Mouse (Mus musculus): ENCODE data around the gene Gata2. TPM values are rescaled to one million over a fixed set of nuclear protein-coding genes. Genes with fewer than 3 reads are reported as not detected.

The Gata2 gene
- polyA plus RNA-seq, 1 experiment = 13.1 TPM

- 92% methylated on average over 3 of the region's 3 CpGs for WGBS
- TF ChIP-seq POLR2A (IDR thresholded peaks at IDR 0.05; ENCODE audit: low read depth, low read length) = no peak
- TF ChIP-seq CTCF (IDR thresholded peaks at IDR 0.05; ENCODE audit: extremely low read depth, insufficient read depth, insufficient read length, insufficient replicate concordance) = no peak
- DNase-seq (ENCODE audit: low read depth in 1 of 2, low spot score in 2 of 2) = no peak
These were observed 14.6 kb downstream of the Gata2 start for GRCm38 (mm10) chr6:88208321-88208720.

GRCm38 (mm10) chr6:88209453-88209852 lies 15.8 kb downstream of the Gata2 start:
- H3K4me3 ChIP-seq (ENCODE audit: extremely low read depth, insufficient read depth, insufficient read length) = no peak overlapping the region
- WGBS = 78% methylated on average over 5 of the region's 5 CpGs
- DNase-seq (ENCODE audit: low read depth in 1 of 2, low spot score in 2 of 2) = no peak
- H3K4me1 ChIP-seq (ENCODE audit: control insufficient read depth, insufficient read depth, insufficient read length) = no peaks in the 10 kb centered on the region
- H3K27ac ChIP-seq (ENCODE audit: insufficient read depth, low read length) = no peak overlapping the region
- no peaks in the 10 kb centered on the region for H3K27me3 ChIP-seq (ENCODE audit: control insufficient read depth, insufficient read depth, low read length)
- TF ChIP-seq CTCF (IDR thresholded peaks at IDR 0.05; ENCODE audit: extremely low read depth, insufficient read depth, insufficient read length, insufficient replicate concordance) (no peak), POLR2A (IDR thresholded peaks at IDR 0.05; ENCODE audit: low read depth, low read length) (no peak)
- H3K36me3 ChIP-seq (ENCODE audit: control insufficient read depth, insufficient read depth, low read length) = no peaks in the 10 kb centered on the region

More at GRCm38 (mm10) chr6:88208321-88208720, 14.6 kb downstream of the Gata2 start:
- Histone ChIP-seq H3K4me3 (ENCODE audit: extremely low read depth, insufficient read depth, insufficient read length) (no peak overlapping the region), H3K27me3 (ENCODE audit: control insufficient read depth, insufficient read depth, low read length) (peaks cover 2% of the 10 kb centered on the region; the same call in 1 of the 2 replicates), H3K27ac (ENCODE audit: insufficient read depth, low read length) (no peak overlapping the region), H3K36me3 (ENCODE audit: control insufficient read depth, insufficient read depth, low read length) (no peaks in the 10 kb centered on the region), H3K4me1 (ENCODE audit: control insufficient read depth, insufficient read depth, insufficient read length) (no peaks in the 10 kb centered on the region)

GRCm38 (mm10) chr6:88210182-88210581 lies 16.5 kb downstream of the Gata2 start:
- WGBS = 91% methylated on average over 3 of the region's 3 CpGs
- Histone ChIP-seq H3K36me3 (ENCODE audit: control insufficient read depth, insufficient read depth, low read length) (no peaks in the 10 kb centered on the region), H3K4me1 (ENCODE audit: control insufficient read depth, insufficient read depth, insufficient read length) (no peaks in the 10 kb centered on the region), H3K27me3 (ENCODE audit: control insufficient read depth, insufficient read depth, low read length) (no peaks in the 10 kb centered on the region), H3K27ac (ENCODE audit: insufficient read depth, low read length) (no peak overlapping the region), H3K4me3 (ENCODE audit: extremely low read depth, insufficient read depth, insufficient read length) (no peak overlapping the region)
- DNase-seq (ENCODE audit: low read depth in 1 of 2, low spot score in 2 of 2) = no peak
- TF ChIP-seq CTCF (IDR thresholded peaks at IDR 0.05; ENCODE audit: extremely low read depth, insufficient read depth, insufficient read length, insufficient replicate concordance) (no peak), POLR2A (IDR thresholded peaks at IDR 0.05; ENCODE audit: low read depth, low read length) (no peak)

GRCm38 (mm10) chr6:88215797-88216196 lies 22.1 kb downstream of the Gata2 start:
- 78% methylated on average over 6 of the region's 6 CpGs for whole genome bisulfite sequencing
- Histone ChIP-seq H3K36me3 (ENCODE audit: control insufficient read depth, insufficient read depth, low read length) (no peaks in the 10 kb centered on the region), H3K4me1 (ENCODE audit: control insufficient read depth, insufficient read depth, insufficient read length) (no peaks in the 10 kb centered on the region), H3K4me3 (ENCODE audit: extremely low read depth, insufficient read depth, insufficient read length) (no peak overlapping the region), H3K27ac (ENCODE audit: insufficient read depth, low read length) (no peak overlapping the region), H3K27me3 (ENCODE audit: control insufficient read depth, insufficient read depth, low read length) (no peaks in the 10 kb centered on the region)
- no peak for TF ChIP-seq CTCF (IDR thresholded peaks at IDR 0.05; ENCODE audit: extremely low read depth, insufficient read depth, insufficient read length, insufficient replicate concordance)
- TF ChIP-seq POLR2A (IDR thresholded peaks at IDR 0.05; ENCODE audit: low read depth, low read length) = no peak
- DNase-seq (ENCODE audit: low read depth in 1 of 2, low spot score in 2 of 2) = no peak

- Histone ChIP-seq H3K36me3 (ENCODE audit: control insufficient read depth, insufficient read depth, low read length) (no peaks in the 10 kb centered on the region), H3K27ac (ENCODE audit: insufficient read depth, low read length) (no peak overlapping the region), H3K4me3 (ENCODE audit: extremely low read depth, insufficient read depth, insufficient read length) (no peak overlapping the region), H3K27me3 (ENCODE audit: control insufficient read depth, insufficient read depth, low read length) (no peaks in the 10 kb centered on the region), H3K4me1 (ENCODE audit: control insufficient read depth, insufficient read depth, insufficient read length) (no peaks in the 10 kb centered on the region)
- 86% methylated on average over 4 of the region's 4 CpGs for WGBS
- no peak for DNase-seq (ENCODE audit: low read depth in 1 of 2, low spot score in 2 of 2)
- TF ChIP-seq CTCF (IDR thresholded peaks at IDR 0.05; ENCODE audit: extremely low read depth, insufficient read depth, insufficient read length, insufficient replicate concordance) (no peak), POLR2A (IDR thresholded peaks at IDR 0.05; ENCODE audit: low read depth, low read length) (no peak)
These were observed 22.5 kb downstream of the Gata2 start for GRCm38 (mm10) chr6:88216199-88216598.

GRCm38 (mm10) chr6:88219094-88219493 lies 25.4 kb downstream of the Gata2 start:
- Histone ChIP-seq H3K36me3 (ENCODE audit: control insufficient read depth, insufficient read depth, low read length) (no peaks in the 10 kb centered on the region), H3K27me3 (ENCODE audit: control insufficient read depth, insufficient read depth, low read length) (no peaks in the 10 kb centered on the region), H3K4me3 (ENCODE audit: extremely low read depth, insufficient read depth, insufficient read length) (no peak overlapping the region), H3K4me1 (ENCODE audit: control insufficient read depth, insufficient read depth, insufficient read length) (no peaks in the 10 kb centered on the region), H3K27ac (ENCODE audit: insufficient read depth, low read length) (no peak overlapping the region)
- WGBS = 62% methylated on average over 4 of the region's 4 CpGs
- DNase-seq (ENCODE audit: low read depth in 1 of 2, low spot score in 2 of 2) = no peak
- no peak for TF ChIP-seq CTCF (IDR thresholded peaks at IDR 0.05; ENCODE audit: extremely low read depth, insufficient read depth, insufficient read length, insufficient replicate concordance)
- no peak for TF ChIP-seq POLR2A (IDR thresholded peaks at IDR 0.05; ENCODE audit: low read depth, low read length)

- TF ChIP-seq POLR2A (IDR thresholded peaks at IDR 0.05; ENCODE audit: low read depth, low read length) = no peak
- H3K27me3 ChIP-seq (ENCODE audit: control insufficient read depth, insufficient read depth, low read length) = no peaks in the 10 kb centered on the region
- H3K27ac ChIP-seq (ENCODE audit: insufficient read depth, low read length) = no peak within 1 kb of the TSS
- WGBS = 85% methylated on average over 10 of the region's 10 CpGs
- DNase-seq (ENCODE audit: low read depth in 1 of 2, low spot score in 2 of 2) = no peak
- no peak within 1 kb of the TSS for H3K4me3 ChIP-seq (ENCODE audit: extremely low read depth, insufficient read depth, insufficient read length)
- no peaks in the 10 kb centered on the region for H3K4me1 ChIP-seq (ENCODE audit: control insufficient read depth, insufficient read depth, insufficient read length)
- no peaks in the 10 kb centered on the region for H3K36me3 ChIP-seq (ENCODE audit: control insufficient read depth, insufficient read depth, low read length)
These were observed 28.3 kb downstream of the Gata2 start, which contains the start of gene Dnajb8 for GRCm38 (mm10) chr6:88221968-88222367. Gene Dnajb8 (plus strand): TSS chr6:88222268.

Measured in spleen, adult 2 months (tissue).